Mouse (Mus musculus): Measurements from ENCODE around the gene BC030867. TPM values are rescaled to one million over a fixed set of nuclear protein-coding genes. Genes with fewer than 3 reads are reported as not detected.
"Not testable (repeated sequence)": the region's sequence is repeated elsewhere in the genome, so short reads cannot be mapped to it uniquely, and the experiment has no call there.

Gene BC030867
- total RNA-seq, 1 experiment from 2014 or later: 4.8 TPM

DNA sequence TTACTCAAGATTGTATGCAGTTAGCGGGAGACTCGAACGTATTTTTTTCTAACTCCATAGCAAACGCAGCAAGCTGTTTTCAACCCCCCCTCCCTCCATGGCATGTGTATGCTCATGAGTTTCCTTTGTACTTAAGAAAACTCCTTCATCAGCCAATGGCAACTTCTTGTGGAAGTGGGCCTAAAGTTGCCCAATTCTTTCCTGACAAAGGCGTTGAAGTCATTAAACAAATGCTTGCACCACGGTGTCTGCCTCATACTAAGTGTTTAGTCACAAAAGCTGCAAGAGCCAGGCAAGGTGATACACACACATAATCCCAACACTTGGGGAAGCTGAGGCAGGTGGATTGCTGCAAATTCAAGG, 2.4 kb upstream of the BC030867 start:
- ATAC-seq (replicated peaks; ENCODE audit: low read depth, poor library complexity, severe bottlenecking): no peak

DNA sequence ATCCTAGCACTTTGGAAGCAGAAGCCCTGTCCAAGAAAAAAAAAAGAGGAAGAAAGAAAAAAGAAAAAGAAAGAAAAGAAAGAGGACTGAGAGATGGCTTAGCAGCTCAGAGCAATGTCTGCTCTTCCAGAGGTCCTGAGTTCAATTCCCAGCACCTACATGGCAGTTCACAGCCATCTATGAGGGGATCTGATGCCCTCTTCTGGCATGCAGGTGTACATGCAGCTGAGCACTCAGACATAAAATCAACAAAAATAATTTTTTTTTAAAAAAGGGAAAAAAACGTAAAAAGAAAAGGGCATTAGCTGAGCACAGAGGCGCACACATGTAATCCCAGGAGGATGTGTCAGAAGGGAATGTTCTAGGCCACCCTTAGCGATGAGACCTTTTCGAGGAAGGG, 1.8 kb upstream of the BC030867 start:
- ATAC-seq (replicated peaks; ENCODE audit: low read depth, poor library complexity, severe bottlenecking): no peak

DNA sequence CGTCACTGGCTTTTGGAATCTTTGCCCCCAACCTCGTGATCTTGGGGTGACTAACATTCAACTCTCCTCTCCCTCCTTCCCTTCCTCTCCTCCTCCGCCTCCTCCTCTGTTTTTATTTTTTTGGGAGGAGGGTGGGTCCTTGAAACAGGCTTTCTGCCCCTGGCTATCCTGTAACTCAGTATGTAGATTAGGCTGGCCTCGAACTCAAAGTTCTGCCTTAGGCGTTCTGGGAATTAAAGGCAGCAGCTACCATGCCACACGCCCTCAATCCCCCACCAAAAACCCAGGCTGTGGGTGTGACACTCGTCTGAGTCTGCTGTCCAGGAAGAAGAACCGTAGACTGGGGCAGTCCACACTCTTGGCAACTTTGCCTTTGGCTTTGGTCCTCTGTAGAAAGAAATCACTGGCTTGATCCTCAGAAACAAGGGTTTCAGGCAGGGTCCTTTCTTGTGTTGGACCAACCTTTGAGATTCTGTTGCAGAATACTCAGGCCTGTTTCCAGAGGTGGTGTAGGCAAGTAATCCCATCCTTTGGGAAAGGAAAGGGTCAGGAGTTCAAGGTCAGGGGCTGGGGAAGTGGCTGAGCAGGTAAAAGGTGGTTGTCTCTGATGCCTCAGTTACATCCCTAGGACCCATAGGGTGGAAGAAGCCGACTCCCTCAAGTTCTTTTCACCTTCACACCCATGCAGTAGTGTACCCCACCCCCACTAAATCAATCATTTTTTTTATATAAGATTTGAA, 839 bp downstream of the BC030867 start:
- no peak for ATAC-seq (replicated peaks; ENCODE audit: low read depth, poor library complexity, severe bottlenecking)

DNA sequence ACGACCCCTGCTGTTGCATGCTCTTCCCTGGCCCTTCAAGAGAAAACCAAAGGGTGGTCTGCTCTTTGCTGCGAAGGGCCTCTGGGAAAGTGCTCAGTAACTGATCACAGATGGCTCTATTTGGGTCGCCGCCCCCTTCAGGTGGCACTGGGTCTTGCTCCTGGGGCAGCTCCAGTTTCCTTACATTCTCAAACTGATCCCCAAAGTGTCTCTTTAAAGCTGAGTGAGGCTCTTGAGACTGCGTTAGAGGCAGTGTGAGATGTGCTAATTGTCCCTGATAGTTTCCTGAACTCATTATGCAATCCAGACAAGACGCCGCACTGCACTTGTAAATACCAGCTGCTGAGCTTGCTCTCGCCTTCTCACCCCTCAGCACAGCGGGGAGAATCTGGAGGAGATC, 8.8 kb downstream of the BC030867 start:
- no peak; the same call in 1 of the 2 replicates for ATAC-seq (replicated peaks; ENCODE audit: low read depth, poor library complexity, severe bottlenecking)

DNA sequence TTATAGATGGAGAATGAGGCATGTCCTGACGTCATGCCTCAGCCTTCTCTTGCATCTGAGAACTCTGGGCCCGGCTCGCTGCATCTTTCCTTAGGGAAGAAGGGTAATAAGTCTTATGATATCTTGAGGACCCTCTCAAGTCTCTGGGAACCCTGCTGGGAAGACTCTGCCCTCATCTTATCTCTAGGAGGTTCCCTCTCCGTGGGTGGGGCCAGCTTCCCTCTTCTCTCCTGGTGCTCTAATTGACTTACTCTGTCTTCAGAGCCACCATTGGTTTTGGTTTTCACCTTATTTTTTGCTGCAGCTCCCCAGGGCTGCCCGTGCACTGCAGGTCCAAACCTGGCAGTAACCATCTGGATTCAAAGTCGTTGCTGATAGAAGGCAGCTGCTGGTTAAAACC, 9.4 kb downstream of the BC030867 start:
- ATAC-seq (replicated peaks; ENCODE audit: low read depth, poor library complexity, severe bottlenecking): no peak

DNA sequence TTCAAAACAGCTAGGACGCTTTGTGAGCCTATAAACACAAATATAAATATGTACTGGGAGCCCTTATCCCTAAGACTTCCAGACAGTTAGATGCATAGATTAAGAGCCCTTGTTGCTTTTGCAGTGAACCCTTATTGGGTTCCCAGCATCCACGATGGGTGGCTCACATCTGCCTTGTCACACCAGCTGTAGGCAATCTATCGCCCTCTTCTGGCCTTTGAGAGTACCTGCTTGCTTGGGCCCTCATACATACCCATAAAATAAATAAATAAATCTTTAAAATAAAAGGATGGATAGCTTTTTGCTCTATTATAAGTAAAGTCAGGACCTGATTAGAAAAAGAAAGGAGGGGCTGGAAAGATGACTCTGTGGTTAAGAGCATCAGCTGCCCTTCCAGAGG, 9.8 kb downstream of the BC030867 start:
- ATAC-seq (replicated peaks; ENCODE audit: low read depth, poor library complexity, severe bottlenecking): no peak

DNA sequence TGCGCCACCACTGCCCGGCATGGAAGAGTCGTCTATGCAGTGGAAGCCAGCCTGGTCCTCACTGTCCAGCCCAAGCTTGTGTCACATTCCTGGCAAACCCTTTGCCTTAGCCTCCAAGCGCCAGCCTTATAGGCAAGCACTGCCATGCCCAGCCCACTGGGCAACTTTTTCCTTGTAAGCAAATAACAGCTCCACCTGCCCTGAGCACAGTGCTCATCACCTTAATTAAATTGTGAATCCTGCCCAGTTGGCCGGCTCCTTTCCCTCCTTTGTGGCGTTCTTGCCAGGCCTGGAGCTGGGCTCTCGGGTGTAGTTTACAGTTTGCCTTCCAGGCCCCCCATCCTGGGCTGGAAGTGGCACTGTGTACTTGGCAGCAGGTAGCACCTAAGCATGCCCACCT, 14.5 kb downstream of the BC030867 start:
- ATAC-seq (replicated peaks; ENCODE audit: low read depth, poor library complexity, severe bottlenecking): no peak

DNA sequence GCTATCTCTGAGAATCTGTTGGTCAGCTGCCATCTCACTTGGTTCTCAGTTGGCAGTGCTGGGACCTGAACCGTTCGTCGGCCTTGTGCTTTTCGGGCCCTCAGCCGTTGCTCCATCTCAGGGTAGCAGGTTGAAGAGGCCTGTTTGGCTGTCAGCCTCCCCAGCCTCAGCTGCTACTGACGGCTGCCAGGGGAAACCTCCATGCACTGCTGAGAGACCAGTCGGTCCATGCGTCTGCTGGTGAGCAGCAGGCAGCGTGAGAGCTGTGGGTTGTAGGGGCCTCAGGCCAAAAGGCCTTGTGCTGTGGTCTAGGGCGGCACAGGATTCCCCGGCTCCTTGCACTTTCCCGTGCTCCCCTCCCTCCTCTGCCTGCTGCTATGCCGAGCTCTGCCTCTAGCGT, 17.1 kb downstream of the BC030867 start:
- ATAC-seq (replicated peaks; ENCODE audit: low read depth, poor library complexity, severe bottlenecking): no peak

DNA sequence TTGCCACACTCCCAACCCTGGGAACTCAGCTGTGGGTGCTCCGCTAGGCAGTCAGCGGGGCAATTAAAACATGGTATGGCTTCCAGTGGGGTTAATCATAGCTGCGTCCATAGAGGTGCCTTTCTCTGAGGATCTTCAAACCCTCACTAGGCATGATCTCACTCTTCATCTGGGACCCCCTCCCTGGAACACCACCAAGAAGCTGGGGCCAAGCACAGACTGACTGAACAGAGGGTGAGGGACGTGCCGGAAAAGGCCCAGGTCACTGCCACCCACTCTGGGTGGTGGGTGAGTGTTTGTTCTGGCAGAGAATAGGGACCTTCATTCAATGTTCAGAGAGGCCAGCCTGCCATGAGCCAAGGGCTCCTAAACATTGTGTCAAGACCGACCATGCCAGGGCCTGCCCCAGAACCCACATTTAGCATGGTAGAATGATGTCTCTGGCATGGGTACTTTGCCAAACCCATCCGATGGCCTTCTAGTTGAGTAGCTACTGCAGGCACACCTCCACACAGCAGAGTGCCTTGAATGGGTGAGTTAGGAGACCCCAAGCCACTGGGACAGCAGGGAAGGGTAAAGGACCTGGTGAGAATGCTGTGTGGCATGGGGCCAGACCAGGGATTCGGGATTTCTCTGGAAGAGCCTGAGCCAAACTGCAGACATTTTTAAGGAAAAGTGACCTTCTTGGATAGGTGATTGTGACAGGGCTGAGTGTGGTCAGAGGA, 18.1 kb downstream of the BC030867 start:
- no peak for ATAC-seq (replicated peaks; ENCODE audit: low read depth, poor library complexity, severe bottlenecking)

DNA sequence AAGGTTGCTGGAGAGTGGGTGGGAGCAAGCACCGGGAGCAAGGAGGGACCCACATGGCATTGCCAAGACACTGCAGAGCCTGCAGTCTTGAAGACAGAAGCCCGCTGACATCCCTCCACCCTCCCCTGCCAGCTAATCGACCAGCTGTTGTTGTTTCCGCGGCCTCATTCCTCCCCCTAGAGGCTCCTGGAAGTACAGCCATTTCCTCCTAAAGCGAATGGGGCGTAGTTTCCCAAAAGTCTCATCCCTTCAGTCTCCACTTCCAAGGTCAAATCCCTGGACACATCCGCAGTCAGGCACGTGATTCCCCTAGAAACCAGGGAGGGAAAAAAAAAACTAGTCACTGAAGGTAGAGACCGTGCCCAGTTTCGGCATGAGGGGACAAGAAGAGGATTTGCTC, 18.8 kb downstream of the BC030867 start:
- peak; percentile 81 for ATAC-seq (replicated peaks; ENCODE audit: low read depth, poor library complexity, severe bottlenecking)

DNA sequence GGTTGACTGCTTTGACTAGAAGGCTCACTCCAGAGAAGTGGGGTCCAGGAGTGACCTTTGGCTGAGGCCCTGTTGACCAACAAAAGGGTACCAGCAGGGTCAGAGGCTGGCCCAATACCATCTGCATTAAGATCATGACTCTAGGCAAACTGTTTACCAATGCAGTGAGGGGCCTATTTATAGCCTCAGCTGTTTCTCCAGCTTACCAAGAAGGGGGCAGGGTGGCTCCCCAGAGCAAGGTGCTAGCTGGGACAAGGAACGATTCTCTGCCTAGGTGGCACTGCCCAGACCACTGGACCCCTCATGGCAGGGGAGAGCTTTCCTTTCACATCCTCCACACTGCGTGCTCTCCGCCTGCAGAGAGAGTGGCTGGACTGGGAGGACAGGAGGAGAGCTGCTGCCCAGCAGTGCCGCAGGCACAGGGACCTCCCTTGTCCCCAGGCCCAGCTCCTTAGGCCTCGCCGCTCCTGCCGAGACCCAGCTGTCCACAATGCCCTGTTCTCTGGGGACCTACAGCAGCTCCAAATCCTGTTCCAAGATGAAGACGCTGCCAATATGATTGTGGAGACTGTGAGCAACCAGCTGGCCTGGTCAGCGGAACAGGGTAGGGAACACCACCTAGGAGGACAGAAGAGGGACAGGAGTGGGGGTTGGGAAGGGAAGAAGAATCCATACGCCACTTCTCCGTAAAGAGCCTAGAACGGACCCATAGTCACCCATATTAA, 20.0 kb downstream of the BC030867 start, which contains the start of gene Asb16:
Gene Asb16 (plus strand): TSS at position 224 of the 725 bp plus-strand sequence.
- no peak for ATAC-seq (replicated peaks; ENCODE audit: low read depth, poor library complexity, severe bottlenecking)

DNA sequence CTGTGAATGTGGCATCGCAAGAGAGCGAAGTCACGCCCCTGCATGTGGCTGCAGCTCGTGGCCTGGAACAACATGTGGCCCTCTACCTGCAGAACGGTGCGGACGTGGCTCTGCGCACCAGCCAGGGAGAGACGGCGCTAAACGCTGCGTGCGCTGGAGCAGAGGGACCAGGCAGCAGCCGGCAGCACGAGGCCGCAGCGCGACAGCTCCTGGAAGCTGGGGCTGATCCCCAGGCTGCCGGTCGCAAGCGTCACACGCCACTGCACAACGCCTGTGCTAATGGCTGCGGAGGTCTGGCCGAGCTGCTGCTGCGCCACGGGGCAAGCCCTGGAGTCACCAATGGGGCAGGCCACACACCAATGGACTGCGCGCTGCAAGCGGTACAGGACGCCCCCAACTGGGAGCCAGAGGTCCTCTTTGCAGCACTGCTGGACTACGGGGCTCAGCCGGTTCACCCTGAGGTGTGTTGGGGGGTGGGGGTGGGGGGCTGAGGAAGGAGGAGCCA, 27.8 kb downstream of the BC030867 start:
- peak; percentile 75 for ATAC-seq (replicated peaks; ENCODE audit: low read depth, poor library complexity, severe bottlenecking)

DNA sequence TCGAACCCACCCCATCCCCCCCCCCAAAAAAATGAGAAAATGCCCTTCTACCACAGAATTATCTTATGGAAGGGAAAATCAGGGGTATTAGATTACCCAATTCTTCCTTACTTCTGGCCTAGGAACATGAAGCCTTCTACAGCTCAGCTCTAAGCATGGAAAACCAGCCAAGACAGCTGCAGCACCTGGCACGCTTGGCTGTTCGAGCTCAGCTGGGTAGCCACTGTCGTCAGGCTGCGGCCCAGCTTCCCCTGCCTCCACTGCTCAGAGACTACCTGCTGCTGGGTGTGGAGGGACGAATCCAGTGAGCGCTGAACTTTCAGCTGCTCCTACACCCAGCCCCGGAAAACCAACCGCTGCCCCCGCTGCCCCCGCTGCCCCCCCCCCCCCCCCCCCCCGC, 29.1 kb downstream of the BC030867 start:
- ATAC-seq (replicated peaks; ENCODE audit: low read depth, poor library complexity, severe bottlenecking): no peak

DNA sequence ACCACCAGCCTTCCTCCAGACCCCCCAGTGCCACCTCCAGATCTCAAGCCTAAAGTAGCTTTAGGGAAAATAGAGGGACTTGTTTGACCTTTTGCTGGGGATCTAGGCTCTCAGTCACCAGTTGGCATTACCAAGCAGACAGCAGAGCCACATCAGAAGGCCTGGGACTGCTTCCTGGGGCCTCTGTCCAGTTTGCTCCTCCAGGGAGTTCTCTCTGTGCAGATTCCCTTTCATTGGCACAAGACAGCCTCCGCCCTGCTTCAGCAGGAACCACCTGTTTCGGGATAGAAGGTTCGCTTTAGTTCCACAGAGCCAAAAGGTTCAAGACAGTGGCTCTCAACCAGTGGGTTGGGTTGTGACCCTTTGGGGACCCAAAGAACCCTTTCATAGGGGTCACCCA, 30.9 kb downstream of the BC030867 start:
- no peak for ATAC-seq (replicated peaks; ENCODE audit: low read depth, poor library complexity, severe bottlenecking)

DNA sequence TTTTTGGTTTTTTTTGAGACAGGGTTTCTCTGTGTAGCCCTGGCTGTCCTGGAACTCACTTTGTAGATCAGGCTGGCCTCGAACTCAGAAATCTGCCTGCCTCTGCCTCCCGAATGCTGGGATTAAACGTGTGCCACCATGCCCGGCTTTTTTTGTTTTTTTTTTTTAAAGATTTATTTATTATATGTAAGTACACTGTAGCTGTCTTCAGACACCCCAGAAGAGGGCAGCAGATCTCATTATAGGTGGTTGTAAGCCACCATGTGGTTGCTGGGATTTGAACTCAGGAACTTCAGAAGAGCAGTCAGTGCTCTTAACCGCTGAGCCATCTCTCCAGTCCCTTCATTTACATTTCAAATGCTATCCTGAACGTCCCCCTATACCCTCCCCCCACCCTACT, 31.6 kb downstream of the BC030867 start:
- not testable (repeated sequence) for ATAC-seq (replicated peaks; ENCODE audit: low read depth, poor library complexity, severe bottlenecking)

DNA sequence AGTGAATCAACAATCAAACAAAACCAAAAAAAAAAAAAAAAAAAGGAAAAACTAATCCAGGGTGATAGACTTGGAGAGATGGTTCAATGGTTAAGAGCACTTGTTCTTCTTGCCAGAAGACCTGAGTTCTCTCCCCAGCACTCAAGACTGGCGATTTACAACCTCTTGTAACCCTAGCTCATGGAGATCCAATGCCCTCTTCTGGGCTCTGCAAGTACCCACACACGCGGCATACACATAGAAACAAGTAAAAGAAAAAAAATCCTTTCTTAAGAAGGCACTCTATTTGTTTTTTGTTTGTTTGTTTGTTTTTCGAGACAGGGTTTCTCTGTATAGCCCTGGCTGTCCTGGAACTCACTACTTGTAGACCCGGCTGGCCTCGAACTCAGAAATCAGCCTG, 35.2 kb downstream of the BC030867 start:
- ATAC-seq (replicated peaks; ENCODE audit: low read depth, poor library complexity, severe bottlenecking): no peak

DNA sequence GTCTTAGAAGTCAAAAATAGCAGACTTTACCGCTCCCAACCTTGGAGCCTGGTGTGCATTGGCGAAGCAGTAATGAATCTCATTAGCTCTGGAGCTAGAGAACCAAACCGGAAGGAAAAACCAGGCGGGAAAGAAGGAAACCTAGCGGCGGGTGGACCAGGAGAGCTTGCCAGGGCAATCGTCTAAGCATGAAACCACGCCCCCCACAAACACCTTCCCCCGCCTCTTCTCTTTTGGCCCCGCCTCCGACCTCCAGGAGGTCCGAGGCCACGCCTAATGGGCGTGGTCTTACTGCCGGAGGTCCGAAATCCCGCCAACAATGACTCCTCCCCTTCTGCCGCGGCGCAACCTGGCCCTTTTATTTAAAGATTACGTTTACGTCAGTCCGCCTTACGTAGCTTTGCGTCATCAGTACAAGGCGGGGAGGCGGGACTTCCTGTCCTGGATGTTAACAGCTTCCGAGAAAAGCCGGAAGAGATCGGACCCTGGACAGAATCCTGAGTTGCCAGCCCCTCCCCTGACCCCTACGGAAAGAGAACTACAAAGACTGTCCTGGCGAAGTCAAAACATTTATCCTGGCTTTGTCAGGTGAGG, 35.9 kb downstream of the BC030867 start, which contains the start of gene Tmub2:
Gene Tmub2 (plus strand): TSS at position 431 of the 594 bp plus-strand sequence.
- peak; percentile 84 for ATAC-seq (replicated peaks; ENCODE audit: low read depth, poor library complexity, severe bottlenecking)

DNA sequence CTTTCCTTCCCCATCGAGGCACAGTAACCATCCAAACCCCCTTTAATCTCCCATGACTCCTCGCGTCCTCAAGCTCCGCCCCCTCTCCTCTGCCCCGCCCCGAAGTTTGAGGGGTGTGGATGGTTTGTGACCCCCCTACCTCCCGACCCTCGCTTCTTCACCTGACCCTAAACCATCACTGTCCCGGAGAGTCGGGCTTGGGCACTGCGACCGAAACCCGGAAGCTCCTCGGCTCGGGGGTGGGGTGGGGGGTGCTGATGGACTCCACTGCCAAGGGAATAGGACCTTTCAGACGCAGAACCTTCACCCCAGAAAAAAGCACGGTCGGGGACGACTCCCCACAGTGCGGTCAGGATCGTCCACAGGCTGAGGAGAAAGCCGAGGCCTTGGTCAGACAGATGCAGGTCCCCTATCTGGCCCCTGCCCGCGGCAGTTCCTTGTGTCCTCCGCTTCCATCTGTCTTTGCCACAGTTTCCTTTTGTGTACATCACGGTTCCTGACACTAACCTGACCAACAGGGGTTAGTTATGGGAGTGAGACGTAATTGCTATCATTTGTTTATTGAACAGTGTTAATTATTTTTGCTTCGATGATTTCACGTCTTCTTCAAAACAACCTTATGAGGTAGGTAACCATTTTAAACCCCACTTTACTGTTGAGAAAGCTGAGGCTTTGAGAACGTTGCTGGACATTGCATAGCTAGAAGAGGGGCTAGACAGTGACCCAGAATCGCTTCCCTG, 36.6 kb downstream of the BC030867 start:
- ATAC-seq (replicated peaks; ENCODE audit: low read depth, poor library complexity, severe bottlenecking): peak; percentile 60

DNA sequence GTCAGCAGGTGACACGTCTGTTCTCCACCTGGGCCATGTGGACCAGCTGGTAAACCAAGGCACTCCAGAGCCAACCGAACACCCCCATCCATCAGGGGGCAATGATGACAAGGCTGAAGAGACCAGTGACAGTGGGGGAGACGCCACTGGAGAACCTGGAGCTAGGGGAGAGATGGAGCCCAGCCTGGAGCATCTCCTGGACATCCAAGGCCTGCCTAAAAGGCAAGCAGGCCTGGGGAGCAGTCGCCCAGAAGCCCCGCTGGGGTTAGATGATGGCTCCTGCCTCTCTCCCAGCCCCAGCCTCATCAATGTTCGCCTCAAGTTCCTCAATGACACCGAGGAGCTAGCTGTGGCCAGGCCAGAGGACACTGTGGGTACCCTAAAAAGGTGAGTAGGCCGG, 38.8 kb downstream of the BC030867 start:
- ATAC-seq (replicated peaks; ENCODE audit: low read depth, poor library complexity, severe bottlenecking): no peak
